Mouse (Mus musculus) forebrain, embryonic 16.5 days (tissue): ENCODE data around the gene Sema3c. TPM values are rescaled to one million over a fixed set of nuclear protein-coding genes. Genes with fewer than 3 reads are reported as not detected.

Experiments
- ATAC-seq: fragments of 200-750 bp; cut with Nextera tagmentation; 2 replicates; pipeline ENCODE4 v1.8.0; 2017; ENCODE audit warnings: mild to moderate bottlenecking, moderate library complexity
- H3K27ac ChIP-seq: fragments of 300-500 bp; sonication (generic); 2 replicates; pipeline ENCODE4 v1.5.1; 2014; ENCODE audit warnings: low read length, control low read depth
- H3K27me3 ChIP-seq: fragments of 300-500 bp; sonication (generic); replicated peaks from 2 replicates; pipeline ENCODE4 v1.6.1; 2014; ENCODE audit warnings: low read length; ENCODE audit not compliant: control insufficient read depth, insufficient read depth
- H3K36me3 ChIP-seq: fragments of 300-500 bp; sonication (generic); 2 replicates; pipeline ENCODE4 v1.6.1; 2014; ENCODE audit not compliant: control insufficient read depth, insufficient read depth
- H3K4me1 ChIP-seq: fragments of 300-500 bp; sonication (generic); replicated peaks from 2 replicates; pipeline ENCODE4 v1.6.1; 2014; ENCODE audit warnings: low read length; ENCODE audit not compliant: control insufficient read depth, insufficient read depth
- H3K4me2 ChIP-seq: fragments of 300-500 bp; sonication (generic); 2 replicates; pipeline ENCODE4 v1.6.1; 2014; ENCODE audit warnings: mild to moderate bottlenecking, low read length, control low read depth
- H3K4me3 ChIP-seq: fragments of 300-500 bp; sonication (generic); replicated peaks from 2 replicates; pipeline ENCODE4 v1.5.1; 2014; ENCODE audit warnings: mild to moderate bottlenecking, low read length, control low read depth
- H3K9ac ChIP-seq: fragments of 300-500 bp; sonication (generic); replicated peaks from 2 replicates; pipeline ENCODE4 v1.6.1; 2014; ENCODE audit warnings: low read depth, low read length, control low read depth
- H3K9me3 ChIP-seq: fragments of 300-500 bp; sonication (generic); 2 replicates; pipeline ENCODE4 v1.6.1; 2016; ENCODE audit warnings: low read length; ENCODE audit not compliant: control insufficient read depth
- WGBS: fragments of 180-500 bp; shearing (Covaris S2); extraction: QIAGEN DNeasy Blood & Tissue Kit; methylation state at CpG from one replicate; pipeline ENCODE4 v1.1.7; 2014; 5-methylcytosine and 5-hydroxymethylcytosine counted together
- polyA plus RNA-seq: library from polyadenylated mRNA; unstranded; fragments of >200 nt; fragmentation: Nextera tagmentation; extraction: Ambion mirVana; gene quantifications from 2 replicates; pipeline ENCODE4 v1.2.1, GENCODE M21; 2015

Gene Sema3c
- polyA plus RNA-seq, 1 experiment from 2014 or later, result 30.3 TPM

DNA sequence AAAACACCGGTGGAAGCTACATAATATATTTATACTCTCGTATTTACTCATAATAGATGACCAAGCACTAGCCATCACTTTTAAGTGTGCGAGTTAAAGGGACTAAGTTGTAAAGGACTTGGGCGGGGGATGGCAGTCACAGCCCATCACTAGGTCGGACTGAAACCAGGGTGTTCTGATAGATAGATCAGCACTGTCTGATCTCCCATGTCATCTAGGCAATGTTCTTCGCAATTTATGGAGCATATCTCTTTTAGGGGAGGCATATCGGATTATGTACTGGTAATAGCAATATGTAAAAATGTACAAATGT lies 1.1 kb downstream of the Sema3c start:
- WGBS, result 23% methylated on average over 7 of the region's 7 CpGs
- H3K4me2 ChIP-seq, result peak overlapping the region; percentile 87
- H3K9me3 ChIP-seq, result no peaks in the 10 kb centered on the region
- peak; percentile 14; the same call in 1 of the 2 replicates for ATAC-seq
- no peaks in the 10 kb centered on the region for H3K27me3 ChIP-seq
- H3K4me1 ChIP-seq, result peaks cover 9% of the 10 kb centered on the region
- no peaks in the 10 kb centered on the region for H3K36me3 ChIP-seq
- peak overlapping the region; percentile 82 for H3K9ac ChIP-seq
- H3K4me3 ChIP-seq, result peak overlapping the region; percentile 70
- no peak overlapping the region; the same call in 1 of the 2 replicates for H3K27ac ChIP-seq

DNA sequence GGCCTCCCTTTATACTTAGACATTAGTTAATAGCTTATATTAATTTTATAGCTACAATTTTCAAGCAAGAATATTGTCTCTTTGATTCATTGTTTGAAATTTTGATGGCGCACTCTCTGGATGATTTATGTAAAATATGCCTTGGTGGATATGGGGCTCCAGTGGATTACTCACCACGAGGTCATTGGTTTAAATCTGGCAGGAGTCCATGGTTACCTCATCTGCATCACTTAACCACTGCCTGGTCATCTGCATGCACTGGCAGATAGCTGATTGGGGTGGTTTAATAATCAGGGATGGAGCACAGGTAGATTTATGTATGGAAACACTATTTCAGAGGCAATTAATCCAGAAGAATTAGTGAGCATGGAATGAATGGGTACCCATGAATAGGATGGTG lies 2.0 kb downstream of the Sema3c start:
- Histone ChIP-seq H3K4me2 (peak overlapping the region; percentile 43), H3K4me1 (peaks cover 9% of the 10 kb centered on the region), H3K27me3 (no peaks in the 10 kb centered on the region), H3K27ac (no peak overlapping the region), H3K9ac (no peak overlapping the region), H3K9me3 (no peaks in the 10 kb centered on the region), H3K4me3 (peak overlapping the region; percentile 29), H3K36me3 (no peaks in the 10 kb centered on the region)
- no peak for ATAC-seq
- WGBS, result 50% methylated on average over 2 of the region's 2 CpGs

DNA sequence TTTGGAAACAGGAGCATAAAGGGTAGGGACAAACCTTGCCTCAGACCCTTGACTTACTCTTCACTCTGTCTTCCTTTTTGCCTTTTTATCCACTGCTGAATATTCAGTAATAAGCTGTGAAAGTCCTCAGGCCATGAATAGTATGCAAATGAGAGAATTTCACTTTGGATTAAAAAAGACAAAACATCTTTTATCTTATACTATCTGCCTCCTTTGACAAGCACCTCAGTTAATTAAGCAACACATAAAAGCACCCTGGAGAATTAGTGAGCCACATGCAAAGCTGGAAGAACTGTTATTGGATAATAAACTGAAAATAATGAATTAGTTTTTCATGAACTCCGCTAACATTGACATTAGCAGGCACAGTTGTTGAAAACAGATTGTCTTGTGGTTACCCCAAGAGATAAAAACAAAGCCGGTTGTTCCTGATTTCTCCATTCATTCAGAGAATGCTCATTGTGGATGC lies 8.0 kb downstream of the Sema3c start:
- Histone ChIP-seq H3K9ac (no peak overlapping the region), H3K4me1 (peaks cover 7% of the 10 kb centered on the region; the same call in 1 of the 2 replicates), H3K4me2 (no peak overlapping the region), H3K27ac (no peak overlapping the region), H3K4me3 (no peak overlapping the region), H3K9me3 (no peaks in the 10 kb centered on the region), H3K36me3 (no peaks in the 10 kb centered on the region), H3K27me3 (no peaks in the 10 kb centered on the region)
- 10% methylated on average over 2 of the region's 2 CpGs for WGBS
- ATAC-seq, result peak; percentile 32

- no peak for ATAC-seq
- Histone ChIP-seq H3K9ac (no peak overlapping the region), H3K4me2 (no peak overlapping the region), H3K9me3 (no peaks in the 10 kb centered on the region), H3K27me3 (no peaks in the 10 kb centered on the region), H3K27ac (no peak overlapping the region), H3K4me1 (peaks cover 9% of the 10 kb centered on the region; the same call in 1 of the 2 replicates), H3K36me3 (no peaks in the 10 kb centered on the region), H3K4me3 (no peak overlapping the region)
- 54% methylated on average over 2 of the region's 2 CpGs for WGBS
Observed at GRCm38 (mm10) chr5:17584299-17584945, 10.3 kb downstream of the Sema3c start.

- H3K4me3 ChIP-seq, result no peak overlapping the region
- peaks cover 9% of the 10 kb centered on the region; the same call in 1 of the 2 replicates for H3K4me1 ChIP-seq
- WGBS, result 15% methylated on average over 2 of the region's 2 CpGs
- peak; percentile 94 for ATAC-seq
- H3K36me3 ChIP-seq, result no peaks in the 10 kb centered on the region
- no peak overlapping the region for H3K9ac ChIP-seq
- no peaks in the 10 kb centered on the region for H3K9me3 ChIP-seq
- H3K4me2 ChIP-seq, result no peak overlapping the region
- H3K27me3 ChIP-seq, result no peaks in the 10 kb centered on the region
- no peak overlapping the region; the same call in 1 of the 2 replicates for H3K27ac ChIP-seq
Observed at GRCm38 (mm10) chr5:17586518-17587210, 12.6 kb downstream of the Sema3c start.

DNA sequence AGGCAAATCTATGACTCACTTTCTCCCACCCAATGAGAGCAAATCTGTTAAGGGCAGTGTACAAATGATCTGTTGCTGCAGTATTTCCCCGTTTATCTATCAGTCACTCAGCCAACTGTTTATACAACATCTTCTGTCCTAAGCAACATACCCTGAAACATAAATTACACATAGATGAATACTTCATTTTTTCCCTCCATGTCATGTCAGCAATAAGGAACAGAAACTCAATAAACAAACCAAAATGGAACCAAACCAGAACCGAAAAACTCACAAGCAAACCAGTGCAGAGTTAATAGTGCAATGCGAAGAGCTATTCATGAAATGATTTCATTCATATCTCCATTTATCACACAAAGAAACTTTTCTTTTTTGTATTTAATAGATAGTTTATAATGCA lies 17.8 kb downstream of the Sema3c start:
- H3K27me3 ChIP-seq, result no peaks in the 10 kb centered on the region
- no peaks in the 10 kb centered on the region for H3K9me3 ChIP-seq
- ATAC-seq, result no peak
- H3K4me3 ChIP-seq, result no peak overlapping the region
- no peak overlapping the region for H3K27ac ChIP-seq
- no peaks in the 10 kb centered on the region for H3K36me3 ChIP-seq
- H3K9ac ChIP-seq, result no peak overlapping the region
- H3K4me1 ChIP-seq, result peaks cover 2% of the 10 kb centered on the region; the same call in 1 of the 2 replicates
- 87% methylated on average over 3 of the region's 3 CpGs for WGBS
- no peak overlapping the region for H3K4me2 ChIP-seq

DNA sequence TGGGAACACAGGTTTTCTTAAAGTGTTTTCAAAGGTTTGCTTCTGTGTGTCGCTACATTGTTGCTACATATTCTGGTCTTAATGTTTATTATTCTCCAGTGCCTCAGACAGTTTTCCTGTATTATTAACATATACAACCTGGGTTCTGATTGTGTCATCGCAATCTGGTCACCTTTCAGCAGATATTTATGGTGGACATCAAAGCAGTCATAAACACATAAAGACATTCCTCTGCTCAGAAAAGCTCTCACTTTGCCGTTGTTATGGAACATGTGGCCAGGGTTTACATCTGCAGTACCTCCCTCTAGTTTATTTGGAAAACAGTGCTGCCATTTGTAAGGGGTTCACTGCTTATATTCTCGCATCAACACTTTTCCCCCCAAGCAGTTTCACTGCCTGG lies 27.6 kb downstream of the Sema3c start:
- ATAC-seq, result no peak
- Histone ChIP-seq H3K4me2 (no peak overlapping the region), H3K4me3 (no peak overlapping the region), H3K9ac (no peak overlapping the region), H3K36me3 (no peaks in the 10 kb centered on the region), H3K27ac (no peak overlapping the region), H3K27me3 (no peaks in the 10 kb centered on the region), H3K4me1 (no peaks in the 10 kb centered on the region), H3K9me3 (no peaks in the 10 kb centered on the region)
- WGBS, result 88% methylated on average over 4 of the region's 4 CpGs

DNA sequence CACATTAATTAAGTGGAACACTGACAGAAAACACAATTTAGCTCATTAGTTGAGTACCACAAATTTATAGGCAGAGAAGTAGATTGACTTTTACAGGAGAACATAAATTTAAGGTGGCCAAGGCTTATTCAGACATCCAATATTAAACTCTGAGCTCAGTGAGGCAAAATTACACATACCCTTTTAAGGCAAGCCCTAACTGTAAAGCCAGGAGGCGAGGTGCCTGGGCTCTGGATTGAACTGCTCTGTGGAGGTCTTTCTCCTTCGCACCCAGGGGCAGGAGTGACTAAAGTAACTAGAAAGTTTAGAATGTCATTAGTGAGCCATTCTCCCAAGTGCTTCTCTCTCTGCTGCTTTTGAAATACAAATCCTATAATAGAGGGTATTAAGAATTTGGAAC lies 46.5 kb downstream of the Sema3c start:
- Histone ChIP-seq H3K27me3 (no peaks in the 10 kb centered on the region), H3K4me2 (no peak overlapping the region), H3K9ac (no peak overlapping the region), H3K9me3 (no peaks in the 10 kb centered on the region), H3K4me1 (no peaks in the 10 kb centered on the region), H3K27ac (no peak overlapping the region), H3K4me3 (no peak overlapping the region), H3K36me3 (no peaks in the 10 kb centered on the region)
- no peak for ATAC-seq
- WGBS, result 78% methylated on average over 2 of the region's 2 CpGs

DNA sequence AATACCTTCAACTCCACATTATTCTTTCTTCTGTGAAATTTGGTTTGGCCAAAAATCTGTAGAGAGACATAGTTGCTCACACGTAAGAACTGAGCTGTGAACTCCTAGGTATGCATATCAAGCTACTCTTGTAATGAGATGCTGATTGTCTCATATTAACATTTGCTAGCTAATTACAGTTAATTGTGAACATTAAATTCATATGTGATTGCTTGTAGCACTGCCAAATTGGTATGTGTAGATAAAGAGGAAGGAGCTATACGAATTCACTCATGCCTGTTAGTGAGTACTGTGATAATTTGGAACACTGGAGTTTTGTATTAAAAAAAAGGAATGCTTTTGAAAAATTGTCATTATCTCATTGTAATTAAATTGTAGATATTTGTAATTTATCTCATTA lies 48.5 kb downstream of the Sema3c start:
- H3K4me3 ChIP-seq, result no peak overlapping the region
- H3K27me3 ChIP-seq, result no peaks in the 10 kb centered on the region
- no peaks in the 10 kb centered on the region for H3K36me3 ChIP-seq
- no peaks in the 10 kb centered on the region for H3K4me1 ChIP-seq
- 31% methylated on average over 2 of the region's 2 CpGs for WGBS
- peak; percentile 49; the same call in 1 of the 2 replicates for ATAC-seq
- H3K9me3 ChIP-seq, result no peaks in the 10 kb centered on the region
- H3K27ac ChIP-seq, result no peak overlapping the region
- H3K4me2 ChIP-seq, result no peak overlapping the region
- no peak overlapping the region for H3K9ac ChIP-seq
